Mouse (Mus musculus): ENCODE measurements around the gene Utp3. TPM values are rescaled to one million over a fixed set of nuclear protein-coding genes. Genes with fewer than 3 reads are reported as not detected.

The Utp3 gene
- polyA plus RNA-seq, 1 experiment from 2014 or later = 59.3 TPM

- 43% methylated on average over 1 of the region's 1 CpGs for WGBS
Observed at GRCm38 (mm10) chr5:88558991-88559390, 4.7 kb downstream of the Utp3 start.

GRCm38 (mm10) chr5:88561080-88561814, 7.0 kb downstream of the Utp3 start:
- Histone ChIP-seq H3K4me2 (replicated peaks) (no peak overlapping the region), H3K4me1 (replicated peaks) (peaks cover 15% of the 10 kb centered on the region), H3K9me3 (no peaks in the 10 kb centered on the region), H3K27me3 (no peaks in the 10 kb centered on the region), H3K27ac (no peak overlapping the region), H3K9ac (replicated peaks) (no peak overlapping the region), H3K36me3 (peaks cover 4% of the 10 kb centered on the region; the same call in 1 of the 2 replicates), H3K4me3 (replicated peaks) (no peak overlapping the region)
- ATAC-seq = no peak
- 82% methylated on average over 9 of the region's 9 CpGs for WGBS

More at GRCm38 (mm10) chr5:88558991-88559390, 4.7 kb downstream of the Utp3 start:
- H3K9ac ChIP-seq (replicated peaks) = no peak overlapping the region
- no peak overlapping the region for H3K4me2 ChIP-seq (replicated peaks)
- no peak overlapping the region for H3K27ac ChIP-seq
- H3K4me3 ChIP-seq (replicated peaks) = no peak overlapping the region
- H3K9me3 ChIP-seq = no peaks in the 10 kb centered on the region
- no peak for ATAC-seq
- H3K4me1 ChIP-seq (replicated peaks) = peaks cover 25% of the 10 kb centered on the region
- no peaks in the 10 kb centered on the region for H3K27me3 ChIP-seq
- H3K36me3 ChIP-seq = peaks cover 4% of the 10 kb centered on the region; the same call in 1 of the 2 replicates

GRCm38 (mm10) chr5:88562863-88563780, 8.9 kb downstream of the Utp3 start:
- Histone ChIP-seq H3K4me2 (replicated peaks) (no peak overlapping the region), H3K9ac (replicated peaks) (no peak overlapping the region)
- no peak for ATAC-seq

GRCm38 (mm10) chr5:88564501-88565147, 10.4 kb downstream of the Utp3 start, which contains the start of gene Rufy3:
Gene Rufy3, plus strand, starts transcription at chr5:88565040.
- peak within 1 kb of the TSS; percentile 94 for H3K27ac ChIP-seq
- ATAC-seq = peak; percentile 88
- peak within 1 kb of the TSS; percentile 53 for H3K4me2 ChIP-seq (replicated peaks)
- H3K9me3 ChIP-seq = no peaks in the 10 kb centered on the region
- peaks cover 20% of the 10 kb centered on the region for H3K4me1 ChIP-seq (replicated peaks)
- 1% methylated on average over 58 of the region's 71 CpGs for WGBS
- 0 out of 2 replicates have a peak, but pooled peaks cover 4% of the 10 kb centered on the region for H3K36me3 ChIP-seq
- no peaks in the 10 kb centered on the region for H3K27me3 ChIP-seq
- peak within 1 kb of the TSS; percentile 91 for H3K4me3 ChIP-seq (replicated peaks)
- peak within 1 kb of the TSS; percentile 93 for H3K9ac ChIP-seq (replicated peaks)

More at GRCm38 (mm10) chr5:88562863-88563780, 8.9 kb downstream of the Utp3 start:
- WGBS = 83% methylated on average over 8 of the region's 8 CpGs
- Histone ChIP-seq H3K27ac (no peak overlapping the region), H3K4me3 (replicated peaks) (no peak overlapping the region), H3K36me3 (no peaks in the 10 kb centered on the region), H3K4me1 (replicated peaks) (peaks cover 20% of the 10 kb centered on the region), H3K9me3 (no peaks in the 10 kb centered on the region), H3K27me3 (no peaks in the 10 kb centered on the region)

- peak; percentile 80 for ATAC-seq
- Histone ChIP-seq H3K36me3 (peaks cover 6% of the 10 kb centered on the region; the same call in 1 of the 2 replicates), H3K27ac (peak overlapping the region; percentile 94), H3K4me3 (replicated peaks) (peak overlapping the region; percentile 91), H3K27me3 (no peaks in the 10 kb centered on the region), H3K4me1 (replicated peaks) (peaks cover 20% of the 10 kb centered on the region), H3K9ac (replicated peaks) (peak overlapping the region; percentile 93), H3K9me3 (no peaks in the 10 kb centered on the region), H3K4me2 (replicated peaks) (peak overlapping the region; percentile 53)
- under 1% methylated on average over 83 of the region's 119 CpGs for WGBS
Observed at GRCm38 (mm10) chr5:88565148-88566033, 11.1 kb downstream of the Utp3 start.

- peak overlapping the region; percentile 94 for H3K27ac ChIP-seq
- H3K4me3 ChIP-seq (replicated peaks) = peak overlapping the region; percentile 91
- no peaks in the 10 kb centered on the region for H3K9me3 ChIP-seq
- 8% methylated on average over 14 of the region's 14 CpGs for WGBS
- H3K27me3 ChIP-seq = no peaks in the 10 kb centered on the region
- peak; percentile 35 for ATAC-seq
- peaks cover 10% of the 10 kb centered on the region for H3K36me3 ChIP-seq
- peak overlapping the region; percentile 53 for H3K4me2 ChIP-seq (replicated peaks)
- H3K9ac ChIP-seq (replicated peaks) = peak overlapping the region; percentile 93
- H3K4me1 ChIP-seq (replicated peaks) = peaks cover 20% of the 10 kb centered on the region
Observed at GRCm38 (mm10) chr5:88566034-88566841, 12.0 kb downstream of the Utp3 start.

GRCm38 (mm10) chr5:88569541-88569940, 15.3 kb downstream of the Utp3 start:
- no peaks in the 10 kb centered on the region for H3K9me3 ChIP-seq
- no peaks in the 10 kb centered on the region for H3K27me3 ChIP-seq
- WGBS = 75% methylated on average over 3 of the region's 3 CpGs

GRCm38 (mm10) chr5:88574829-88575228, 20.6 kb downstream of the Utp3 start:
- ATAC-seq = no peak
- Histone ChIP-seq H3K4me2 (replicated peaks) (no peak overlapping the region), H3K27me3 (no peaks in the 10 kb centered on the region), H3K9me3 (no peaks in the 10 kb centered on the region), H3K27ac (no peak overlapping the region), H3K4me3 (replicated peaks) (no peak overlapping the region), H3K36me3 (peaks cover 6% of the 10 kb centered on the region), H3K4me1 (replicated peaks) (no peaks in the 10 kb centered on the region), H3K9ac (replicated peaks) (no peak overlapping the region)
- WGBS = 93% methylated on average over 3 of the region's 3 CpGs

More at GRCm38 (mm10) chr5:88569541-88569940, 15.3 kb downstream of the Utp3 start:
- Histone ChIP-seq H3K9ac (replicated peaks) (no peak overlapping the region), H3K4me1 (replicated peaks) (peaks cover 15% of the 10 kb centered on the region), H3K4me2 (replicated peaks) (no peak overlapping the region), H3K36me3 (peaks cover 10% of the 10 kb centered on the region), H3K4me3 (replicated peaks) (no peak overlapping the region), H3K27ac (no peak overlapping the region)
- ATAC-seq = no peak

- Histone ChIP-seq H3K4me1 (replicated peaks) (no peaks in the 10 kb centered on the region), H3K36me3 (peaks cover 1% of the 10 kb centered on the region), H3K27ac (no peak overlapping the region), H3K9ac (replicated peaks) (no peak overlapping the region), H3K4me2 (replicated peaks) (no peak overlapping the region), H3K9me3 (no peaks in the 10 kb centered on the region), H3K27me3 (no peaks in the 10 kb centered on the region), H3K4me3 (replicated peaks) (no peak overlapping the region)
- 74% methylated on average over 3 of the region's 3 CpGs for WGBS
- no peak for ATAC-seq
Observed at GRCm38 (mm10) chr5:88575506-88576338, 21.5 kb downstream of the Utp3 start.

GRCm38 (mm10) chr5:88580681-88581080, 26.4 kb downstream of the Utp3 start:
- no peak for ATAC-seq
- Histone ChIP-seq H3K36me3 (no peaks in the 10 kb centered on the region), H3K4me3 (replicated peaks) (no peak overlapping the region), H3K9me3 (no peaks in the 10 kb centered on the region), H3K4me2 (replicated peaks) (no peak overlapping the region), H3K27me3 (no peaks in the 10 kb centered on the region), H3K9ac (replicated peaks) (no peak overlapping the region), H3K27ac (no peak overlapping the region), H3K4me1 (replicated peaks) (peaks cover 16% of the 10 kb centered on the region)
- WGBS = 81% methylated on average over 10 of the region's 10 CpGs

All from midbrain, embryonic 13.5 days (tissue).